Mouse (Mus musculus): ENCODE measurements around the gene Sdhc.
"Not testable (repeated sequence)": the region's sequence is repeated elsewhere in the genome, so short reads cannot be mapped to it uniquely, and the experiment has no call there.

Gene Sdhc

GRCm38 (mm10) chr1:171112986-171113385 lies 37.4 kb downstream of the Sdhc start:
- DNase-seq (ENCODE audit: low spot score in 2 of 2): no peak

DNA sequence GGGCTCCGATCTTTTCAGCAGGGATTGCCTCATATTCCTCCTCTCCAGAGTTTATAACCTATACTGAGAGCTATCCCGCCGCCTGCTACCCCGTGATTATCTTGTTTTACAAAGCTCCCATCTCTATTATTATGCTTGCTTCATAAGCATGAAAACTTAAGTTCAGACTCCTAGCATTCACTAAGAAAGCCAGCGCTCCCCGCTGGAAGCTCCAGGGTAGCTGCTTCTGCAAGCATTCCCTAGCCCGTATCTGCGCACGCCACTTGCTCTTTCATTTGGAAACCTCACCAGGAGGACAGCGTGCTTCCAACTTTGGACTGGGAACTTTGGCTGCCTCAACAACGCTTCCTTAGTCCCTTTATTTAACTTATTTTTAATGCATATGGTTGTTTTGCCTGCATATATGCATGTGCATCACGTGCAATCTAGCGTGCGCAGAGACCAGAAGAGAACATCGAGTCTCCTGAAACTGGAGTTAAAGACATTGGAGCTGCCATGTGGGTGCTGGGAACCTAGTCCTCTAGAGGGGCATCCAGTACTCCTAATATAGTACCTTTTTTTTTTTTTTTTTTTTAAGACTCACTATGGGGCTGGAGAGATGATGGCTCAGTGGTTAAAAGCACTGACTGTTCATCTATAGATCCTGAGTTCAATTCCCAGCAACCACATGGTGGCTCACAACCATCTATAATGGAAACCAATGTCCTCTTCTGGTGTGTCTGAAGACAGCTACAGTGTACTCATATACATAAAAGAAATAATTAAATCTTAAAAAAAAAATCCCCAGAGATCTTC lies 38.4 kb downstream of the Sdhc start:
- peak in 1 of 2 experiments; percentile 42 for DNase-seq (ENCODE audit: low spot score in 2 of 2)

GRCm38 (mm10) chr1:171111020-171111780 lies 39.2 kb downstream of the Sdhc start:
- DNase-seq (ENCODE audit: low spot score in 2 of 2): peak; percentile 89 to 94

- DNase-seq (ENCODE audit: low spot score in 2 of 2): peak in 1 of 2 experiments; percentile 23
Measured at GRCm38 (mm10) chr1:171110659-171111019, 39.8 kb downstream of the Sdhc start.

GRCm38 (mm10) chr1:171109620-171110019 lies 40.8 kb downstream of the Sdhc start:
- DNase-seq (ENCODE audit: low spot score in 2 of 2): no peak

DNA sequence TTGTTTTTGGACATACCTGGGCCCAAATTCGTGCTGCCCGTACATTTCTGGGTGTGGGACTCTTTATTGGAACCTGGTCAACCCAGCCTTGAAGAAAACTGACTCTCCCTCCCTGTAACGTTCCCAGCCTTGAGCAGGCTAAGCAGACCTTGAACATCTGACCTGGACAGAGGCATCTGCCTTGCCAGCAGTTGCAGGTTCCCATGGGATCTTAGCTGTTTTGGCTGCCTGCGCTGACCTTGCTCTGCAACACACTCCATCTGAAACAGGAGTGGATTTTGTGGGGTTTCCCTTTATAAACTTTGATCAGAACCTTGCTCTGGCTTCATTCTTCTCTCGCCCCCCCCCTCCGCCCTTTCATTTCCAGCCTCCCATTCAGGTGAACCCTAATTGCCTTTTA lies 45.2 kb downstream of the Sdhc start:
- DNase-seq (ENCODE audit: low spot score in 2 of 2): no peak

DNA sequence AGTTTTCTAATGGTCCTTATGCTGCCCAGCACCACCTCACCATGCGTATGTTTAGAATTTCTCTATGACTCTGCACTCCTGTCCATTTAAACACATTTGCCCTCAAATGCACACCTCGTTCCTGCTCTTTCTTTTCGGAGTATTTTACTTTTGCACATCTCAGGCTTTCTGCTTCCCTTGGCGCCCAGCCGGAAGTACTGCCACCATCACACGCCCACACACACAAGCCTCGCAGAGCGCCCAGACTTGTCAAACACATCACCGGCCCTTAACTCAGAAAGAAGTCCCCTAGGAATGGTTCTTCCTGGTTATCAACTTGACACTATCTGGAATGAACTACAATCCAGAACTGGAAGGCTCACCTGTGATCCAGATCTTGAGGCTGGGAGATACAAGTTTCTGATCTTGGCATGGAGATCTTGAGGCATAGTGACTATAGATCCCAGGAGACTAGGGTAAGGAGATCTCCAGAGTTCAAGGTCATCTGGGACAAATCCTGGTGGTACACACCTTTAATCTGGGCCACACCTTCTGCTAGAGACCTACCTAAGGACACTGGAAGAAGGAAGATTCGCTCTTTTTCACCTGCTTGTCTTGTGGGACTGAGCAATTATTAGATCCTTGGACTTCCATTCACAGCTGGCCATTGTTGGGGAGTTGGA lies 47.1 kb downstream of the Sdhc start:
- no peak for DNase-seq (ENCODE audit: low spot score in 2 of 2)

DNA sequence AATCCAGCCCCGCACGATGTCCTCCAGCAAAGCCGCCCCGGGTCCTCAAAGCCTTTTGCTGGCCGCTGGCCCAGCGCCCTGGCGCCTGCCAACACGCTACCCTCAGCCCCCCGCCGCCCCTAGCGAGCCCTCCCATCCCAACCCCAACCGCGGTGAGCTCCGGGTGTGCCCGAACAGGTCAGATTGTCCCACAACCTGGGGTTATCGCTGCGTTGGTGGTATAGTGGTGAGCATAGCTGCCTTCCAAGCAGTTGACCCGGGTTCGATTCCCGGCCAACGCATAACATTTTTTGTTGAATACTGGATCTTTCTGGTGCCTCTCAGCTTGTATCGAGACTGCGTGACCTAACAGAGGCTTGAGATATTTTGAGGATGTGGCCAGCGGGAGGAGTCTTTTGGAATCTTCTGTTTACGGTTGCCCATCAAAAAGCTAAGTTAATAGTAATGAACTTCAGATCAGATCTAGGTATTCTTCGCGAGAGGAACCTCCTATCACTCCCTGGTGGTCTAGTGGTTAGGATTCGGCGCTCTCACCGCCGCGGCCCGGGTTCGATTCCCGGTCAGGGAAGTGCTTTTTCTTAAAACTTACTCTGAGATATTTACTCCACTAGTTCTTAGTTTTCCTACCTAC lies 47.7 kb downstream of the Sdhc start:
- peak; percentile 82 to 89 for DNase-seq (ENCODE audit: low spot score in 2 of 2)

GRCm38 (mm10) chr1:171101733-171102546 lies 48.5 kb downstream of the Sdhc start:
- DNase-seq (ENCODE audit: low spot score in 2 of 2): peak; percentile 83 to 92

GRCm38 (mm10) chr1:171101033-171101432 lies 49.4 kb downstream of the Sdhc start:
- no peak for DNase-seq (ENCODE audit: low spot score in 2 of 2)

DNA sequence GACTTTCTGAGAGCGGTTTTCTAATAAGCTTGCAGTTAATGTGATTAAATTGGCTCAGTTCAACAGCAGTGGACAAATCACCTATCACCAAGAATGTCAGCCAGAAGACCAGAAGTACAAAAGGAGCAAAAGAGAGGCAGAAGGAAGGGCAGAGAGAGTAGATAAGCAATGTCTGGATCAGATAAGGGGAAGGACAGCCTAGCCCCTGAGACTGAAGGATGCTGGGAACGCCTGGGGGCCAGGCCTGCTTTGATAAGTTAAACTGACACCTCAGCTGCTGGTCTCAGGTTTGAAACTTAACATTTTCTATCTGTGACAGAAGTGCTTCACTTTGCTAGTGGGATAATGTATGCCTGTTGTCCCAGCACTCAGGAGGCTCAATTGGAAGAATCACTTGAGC lies 52.8 kb downstream of the Sdhc start:
- no peak for DNase-seq (ENCODE audit: low spot score in 2 of 2)

- DNase-seq (ENCODE audit: low spot score in 2 of 2): no peak
Measured at GRCm38 (mm10) chr1:171097136-171097535, 53.3 kb downstream of the Sdhc start.

DNA sequence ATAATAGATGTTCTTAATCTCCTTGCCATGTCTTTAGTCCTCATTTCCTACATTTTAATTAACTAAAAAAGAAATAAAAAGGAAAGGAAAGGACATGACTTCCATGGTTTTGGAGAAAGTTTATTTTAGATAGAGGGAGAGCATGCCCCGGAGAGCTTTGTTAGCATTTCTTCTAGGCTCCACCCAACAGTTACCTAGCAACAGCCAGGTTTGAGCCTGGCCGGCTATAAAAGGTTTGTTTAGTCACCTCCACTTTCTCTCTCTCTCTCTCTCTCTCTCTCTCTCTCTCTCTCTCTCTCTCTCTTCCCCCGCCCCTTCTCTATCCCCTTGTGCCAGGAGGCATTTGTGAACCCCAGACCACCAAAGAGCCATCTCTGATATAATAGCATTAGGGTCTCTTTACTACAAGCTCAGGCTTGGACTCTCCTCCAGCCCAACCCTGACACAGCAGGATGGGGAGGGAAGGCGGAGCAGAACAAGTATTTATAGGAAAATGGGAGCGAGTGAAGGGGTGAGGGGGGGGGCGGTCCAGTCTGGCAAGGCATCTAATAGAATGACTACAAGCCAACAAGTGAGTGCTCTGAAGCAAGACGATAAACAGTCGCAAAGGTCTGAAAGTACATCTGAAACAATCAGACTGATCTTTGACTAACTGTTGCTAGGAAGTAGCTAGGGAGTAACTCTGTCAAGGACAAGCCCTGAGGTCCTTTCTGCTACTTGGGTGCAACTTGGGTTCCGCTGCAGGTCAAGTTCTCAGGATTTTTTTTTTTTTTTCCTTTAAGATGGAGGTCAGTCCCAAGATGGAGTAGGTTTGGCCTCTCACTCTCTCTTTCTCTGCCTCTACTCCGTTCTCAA lies 54.1 kb downstream of the Sdhc start:
- DNase-seq (ENCODE audit: low spot score in 2 of 2): no peak

DNA sequence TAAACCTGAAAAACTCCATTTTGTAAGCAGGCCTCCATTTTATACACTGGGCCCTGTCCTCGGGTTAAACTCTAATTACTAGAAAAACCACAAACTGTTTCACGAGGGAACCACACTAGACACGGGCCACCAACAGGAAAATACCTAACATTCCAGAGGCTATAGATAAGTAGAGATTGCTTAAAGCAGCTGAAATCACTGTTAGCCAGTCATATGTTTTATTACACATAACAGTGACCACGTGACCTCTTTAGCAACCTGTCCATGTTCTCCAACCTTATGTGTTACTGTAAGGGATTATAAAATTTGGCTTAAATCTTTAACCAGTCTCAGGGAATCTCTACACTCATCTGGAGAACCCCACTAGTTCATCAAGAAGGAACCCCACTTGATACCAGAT lies 56.0 kb downstream of the Sdhc start:
- DNase-seq (ENCODE audit: low spot score in 2 of 2): no peak

DNA sequence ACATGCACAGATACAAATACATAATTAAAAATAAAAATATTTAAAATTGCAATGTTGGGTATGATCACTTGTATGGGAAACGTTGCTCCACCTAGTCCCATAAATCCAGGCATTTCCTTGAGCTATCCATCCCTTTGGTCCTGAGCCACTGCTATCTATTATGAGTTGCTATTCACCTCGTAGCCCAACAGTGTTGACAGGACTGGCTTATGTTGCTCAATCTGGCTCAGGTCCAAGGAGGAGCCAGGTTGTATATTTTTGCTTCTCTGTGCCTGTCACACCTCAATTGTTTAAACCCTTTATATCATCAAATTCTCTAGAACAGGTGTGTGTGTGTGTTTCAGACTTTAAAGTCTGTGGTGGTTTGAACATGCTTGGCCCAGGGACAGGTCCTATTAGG lies 59.6 kb downstream of the Sdhc start:
- no peak for DNase-seq (ENCODE audit: low spot score in 2 of 2)

- no peak for DNase-seq (ENCODE audit: low spot score in 2 of 2)
Measured at GRCm38 (mm10) chr1:171089891-171090290, 60.5 kb downstream of the Sdhc start.

DNA sequence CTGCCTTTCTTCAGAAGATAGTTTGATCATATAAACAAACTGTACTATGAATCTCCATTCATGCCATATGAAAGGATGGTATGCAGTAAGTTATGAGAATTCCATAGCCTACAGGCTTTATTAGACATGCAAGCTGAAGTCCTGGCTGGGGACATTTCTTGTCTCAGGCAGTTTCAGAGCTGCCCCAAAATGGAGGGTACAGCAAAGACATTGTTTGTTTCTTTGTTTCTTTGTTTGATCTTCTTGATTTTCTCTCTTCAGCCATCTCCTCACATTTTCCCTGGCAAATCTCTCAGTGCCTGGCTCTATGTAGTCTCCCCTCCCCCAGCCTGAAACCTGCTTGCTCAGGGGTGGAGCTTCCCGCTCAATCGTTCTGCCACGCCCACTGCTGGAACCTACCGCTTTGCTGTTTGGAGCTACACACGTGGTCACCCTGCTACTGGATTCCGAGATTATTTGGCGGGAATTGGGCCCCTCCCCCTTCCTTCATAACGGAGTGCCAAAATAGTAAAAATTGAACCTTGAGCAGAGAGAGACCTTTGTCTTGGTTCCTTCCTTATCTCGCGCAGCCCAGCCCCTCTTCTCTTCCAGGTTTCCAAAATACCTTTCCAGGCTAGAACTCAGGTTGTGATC lies 62.0 kb downstream of the Sdhc start:
- not testable (repeated sequence) for DNase-seq (ENCODE audit: low spot score in 2 of 2)

- no peak for DNase-seq (ENCODE audit: low spot score in 2 of 2)
Measured at GRCm38 (mm10) chr1:171085718-171086117, 64.7 kb downstream of the Sdhc start.

DNA sequence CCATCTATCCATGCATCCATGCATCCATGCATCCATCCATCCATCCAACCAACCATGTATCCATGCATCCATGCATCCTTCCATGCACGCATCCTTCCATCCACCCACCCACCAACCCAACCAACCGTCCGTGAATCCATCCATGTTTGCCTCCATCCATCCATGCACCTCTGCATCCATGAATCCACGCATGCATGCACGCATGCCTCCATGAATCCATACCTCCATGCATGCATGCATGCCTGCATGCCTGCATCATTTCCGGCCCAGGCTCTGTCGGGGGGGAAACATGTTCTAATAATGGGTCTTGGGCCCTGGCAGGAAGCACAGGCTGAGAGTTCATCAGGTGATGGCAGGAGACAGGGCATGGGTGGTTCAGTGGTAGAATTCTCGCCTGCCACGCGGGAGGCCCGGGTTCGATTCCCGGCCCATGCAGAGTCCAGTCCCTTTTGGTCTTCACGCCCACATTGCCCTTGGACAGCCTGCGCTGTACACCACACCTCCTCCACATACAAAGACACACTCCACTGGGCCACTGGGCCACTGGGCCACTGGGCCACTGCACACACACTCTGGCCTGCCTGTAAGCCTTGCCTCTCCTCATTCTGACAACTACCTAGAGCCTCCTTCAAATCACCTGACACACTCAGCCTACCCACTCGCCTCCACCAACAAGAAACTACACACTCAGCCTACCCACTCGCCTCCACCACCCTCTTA lies 68.7 kb downstream of the Sdhc start:
- not testable (repeated sequence) for DNase-seq (ENCODE audit: low spot score in 2 of 2)
